Mouse (Mus musculus): ENCODE results near the gene Megf11.

DNA sequence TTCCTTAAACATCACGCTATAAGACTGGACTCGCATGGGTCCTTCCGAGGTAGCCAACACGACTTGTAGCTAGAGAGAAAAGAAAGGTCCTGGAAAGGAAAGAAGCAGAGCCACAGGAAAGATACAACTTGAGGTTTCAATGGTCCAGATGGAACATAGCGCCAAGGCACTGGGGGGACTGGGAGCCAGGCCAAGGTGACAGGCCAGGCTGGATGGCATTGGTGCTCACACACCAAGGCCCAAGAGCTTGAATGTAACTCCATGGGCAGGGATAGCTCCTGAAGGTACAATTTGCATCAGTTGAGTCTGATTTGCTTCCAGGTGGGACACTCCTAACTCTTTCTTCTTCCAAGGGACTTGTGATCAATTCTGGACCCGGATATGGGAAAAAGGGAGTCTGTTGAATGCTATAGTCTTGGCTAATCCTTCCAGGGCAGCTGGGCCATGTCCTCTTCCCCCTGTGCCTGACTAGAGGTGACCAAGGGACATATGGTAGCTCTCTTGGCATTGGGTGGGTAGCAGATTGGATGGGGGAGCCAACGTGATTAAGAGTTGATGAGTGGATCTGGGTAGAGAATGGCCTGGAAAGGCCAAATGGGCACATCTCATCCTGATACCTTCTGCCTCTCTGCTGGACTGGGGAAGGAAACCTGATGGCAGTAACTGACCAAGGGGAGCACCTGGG, 172.6 kb downstream of the Megf11 start:
- TF ChIP-seq CTCF (IDR thresholded peaks at IDR 0.05; ENCODE audit: low read depth): no peak
- TF ChIP-seq EP300 (IDR thresholded peaks at IDR 0.05; ENCODE audit: low read depth): no peak
